Mouse (Mus musculus) G1E (cell line): ENCODE measurements around the gene Grin2a. TPM values are rescaled to one million over a fixed set of nuclear protein-coding genes. Genes with fewer than 3 reads are reported as not detected.

ENCODE experiments used
- ATAC-seq: 2 replicates; pipeline ENCODE4 v1.8.0; 2016; ENCODE audit warnings: mild to moderate bottlenecking; ENCODE audit not compliant: insufficient number of reproducible peaks, poor library complexity, low FRiP score, severe bottlenecking; ENCODE audit errors: extremely low read depth
- DNase-seq: peaks from one replicate; pipeline ENCODE4 v3.0.0; 2012; ENCODE audit warnings: low spot score
- H3K27me3 ChIP-seq: 2 replicates; pipeline ENCODE4 v1.6.1; 2012; ENCODE audit warnings: mild to moderate bottlenecking, low read length, inconsistent platforms; ENCODE audit not compliant: insufficient read depth
- H3K36me3 ChIP-seq: replicated peaks from 2 replicates; pipeline ENCODE3; 2012; ENCODE audit warnings: mild to moderate bottlenecking, inconsistent platforms
- H3K4me1 ChIP-seq: 2 replicates; pipeline ENCODE4 v1.6.1; 2012; ENCODE audit warnings: low read depth, low read length, inconsistent platforms, mixed read lengths; ENCODE audit not compliant: insufficient read depth
- H3K4me3 ChIP-seq: 2 replicates; pipeline ENCODE4 v1.5.1; 2012; ENCODE audit warnings: low read depth, mild to moderate bottlenecking, inconsistent platforms, low read length, moderate library complexity, mixed read lengths
- H3K9me3 ChIP-seq: replicated peaks from 2 replicates; pipeline ENCODE4 v1.6.1; 2012; ENCODE audit warnings: inconsistent platforms
- CTCF ChIP-seq: IDR thresholded peaks from 2 replicates; pipeline ENCODE4 v1.5.1; 2012; ENCODE audit warnings: low read depth, low read length, inconsistent platforms, mixed read lengths
- GATA1 ChIP-seq: IDR thresholded peaks from 2 replicates; pipeline ENCODE4 v1.6.1; 2012; ENCODE audit warnings: borderline replicate concordance, low read length, inconsistent platforms, mixed read lengths
- GATA2 ChIP-seq: IDR thresholded peaks from 2 replicates; pipeline ENCODE4 v1.6.1; 2012; ENCODE audit warnings: low read depth, low read length, inconsistent platforms, borderline replicate concordance
- POLR2AphosphoS5 ChIP-seq: IDR thresholded peaks from 2 replicates; pipeline ENCODE4 v1.6.1; 2012; ENCODE audit warnings: low read depth, low read length, inconsistent platforms; ENCODE audit not compliant: insufficient replicate concordance
- TAL1 ChIP-seq: conservative IDR thresholded peaks from 2 replicates; pipeline ENCODE4 v1.6.1; 2012; ENCODE audit warnings: low read depth, low read length, inconsistent platforms, mixed read lengths
- polyA plus RNA-seq: library from polyadenylated mRNA; stranded (reverse); fragments of >175 nt; gene quantifications from 2 replicates; pipeline ENCODE4 v1.2.3, GENCODE M21; 2012
- total RNA-seq, 2 experiments: library from RNA; stranded (forward) in 1 of 2; stranded (reverse) in 1 of 2; fragments of 200-1000 nt in 1 of 2; fragments of >200 nt in 1 of 2; fragmentation: Nextera tagmentation in 1 of 2; gene quantifications; 2 replicates each; pipeline ENCODE4 v1.2.3; 2014 to 2017

The Grin2a gene
- total and polyA plus RNA-seq, 3 experiments = 0.16 TPM; not detected in 2

DNA sequence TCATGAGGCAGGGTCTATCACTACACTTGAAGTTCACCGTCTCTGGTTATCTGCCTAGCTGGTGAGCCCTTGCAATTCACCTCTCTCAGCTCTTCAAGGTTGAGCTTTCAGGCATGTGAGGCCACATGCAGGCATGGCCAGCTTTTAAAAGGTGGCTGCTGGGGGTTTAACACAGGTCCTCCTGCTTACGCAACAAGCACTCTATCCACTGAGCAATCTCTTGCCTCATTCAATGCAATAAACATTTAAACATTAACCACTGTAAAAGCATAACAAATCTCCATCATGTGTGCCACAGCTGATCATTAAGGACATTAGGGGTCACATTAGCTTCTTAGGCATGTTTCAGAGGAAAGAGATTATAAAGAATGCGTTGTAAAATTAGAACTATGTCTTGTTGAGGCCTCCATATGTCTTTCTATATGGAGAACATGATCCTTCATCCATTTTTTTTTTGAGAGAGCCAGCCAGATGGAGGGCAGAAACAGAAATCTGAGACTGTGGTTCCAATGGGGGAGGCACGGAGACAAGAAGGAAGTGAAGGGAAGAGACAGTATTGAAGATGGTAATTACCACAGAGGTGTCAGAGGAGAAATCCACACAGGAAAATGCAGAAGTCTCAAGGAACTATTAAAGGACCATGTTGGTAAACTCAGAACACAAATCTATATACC is 170.8 kb downstream of the Grin2a start:
- no peaks in the 10 kb centered on the region for H3K27me3 ChIP-seq
- no peaks in the 10 kb centered on the region for H3K9me3 ChIP-seq
- TF ChIP-seq GATA1 = no peak
- no peak for TF ChIP-seq TAL1
- TF ChIP-seq GATA2 = no peak
- TF ChIP-seq POLR2AphosphoS5 = no peak
- TF ChIP-seq CTCF = no peak
- H3K36me3 ChIP-seq = no peaks in the 10 kb centered on the region
- no peak for DNase-seq
- no peak for ATAC-seq
- no peaks in the 10 kb centered on the region for H3K4me1 ChIP-seq
- H3K4me3 ChIP-seq = no peak overlapping the region

GRCm38 (mm10) chr16:9823686-9824085 is 171.7 kb downstream of the Grin2a start:
- no peak for TF ChIP-seq CTCF
- no peak for TF ChIP-seq POLR2AphosphoS5
- no peak for TF ChIP-seq GATA1
- TF ChIP-seq GATA2 = no peak
- no peak for TF ChIP-seq TAL1
- H3K9me3 ChIP-seq = no peaks in the 10 kb centered on the region
- no peaks in the 10 kb centered on the region for H3K36me3 ChIP-seq
- no peak overlapping the region for H3K4me3 ChIP-seq
- ATAC-seq = no peak
- H3K4me1 ChIP-seq = no peaks in the 10 kb centered on the region
- no peak for DNase-seq
- no peaks in the 10 kb centered on the region for H3K27me3 ChIP-seq

GRCm38 (mm10) chr16:9819508-9819907 is 175.9 kb downstream of the Grin2a start:
- Histone ChIP-seq H3K4me1 (no peaks in the 10 kb centered on the region), H3K4me3 (no peak overlapping the region), H3K9me3 (no peaks in the 10 kb centered on the region), H3K36me3 (no peaks in the 10 kb centered on the region), H3K27me3 (no peaks in the 10 kb centered on the region)
- ATAC-seq (no peak), DNase-seq (no peak)
- no peak for TF ChIP-seq POLR2AphosphoS5
- TF ChIP-seq CTCF = no peak
- no peak for TF ChIP-seq TAL1
- TF ChIP-seq GATA1 = no peak

DNA sequence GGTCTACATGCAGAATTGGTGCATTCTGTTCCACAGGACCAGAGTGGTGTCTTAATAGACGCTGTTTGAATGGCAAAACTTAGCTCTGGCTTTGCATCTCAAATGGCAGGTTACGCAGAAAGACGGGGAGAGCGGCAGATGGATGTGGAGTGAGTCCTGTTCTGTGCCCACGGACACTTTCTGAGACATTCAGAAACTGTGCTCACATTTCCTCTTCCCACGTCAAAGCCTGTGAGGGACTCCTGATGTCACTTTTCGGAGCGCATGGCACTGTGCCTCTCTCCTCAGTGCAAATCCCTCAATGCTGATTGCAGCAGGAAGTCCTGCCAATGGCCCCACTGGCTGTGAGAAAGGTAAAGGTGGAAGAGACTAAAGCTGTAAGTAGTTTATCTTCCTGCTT is 194.0 kb downstream of the Grin2a start:
- TF ChIP-seq CTCF = no peak
- TF ChIP-seq POLR2AphosphoS5 = no peak
- TF ChIP-seq GATA1 = no peak
- TF ChIP-seq TAL1 = no peak
- TF ChIP-seq GATA2 = no peak
- ATAC-seq = no peak
- Histone ChIP-seq H3K4me1 (no peaks in the 10 kb centered on the region), H3K9me3 (no peaks in the 10 kb centered on the region), H3K27me3 (no peaks in the 10 kb centered on the region), H3K4me3 (no peak overlapping the region), H3K36me3 (no peaks in the 10 kb centered on the region)
- no peak for DNase-seq

DNA sequence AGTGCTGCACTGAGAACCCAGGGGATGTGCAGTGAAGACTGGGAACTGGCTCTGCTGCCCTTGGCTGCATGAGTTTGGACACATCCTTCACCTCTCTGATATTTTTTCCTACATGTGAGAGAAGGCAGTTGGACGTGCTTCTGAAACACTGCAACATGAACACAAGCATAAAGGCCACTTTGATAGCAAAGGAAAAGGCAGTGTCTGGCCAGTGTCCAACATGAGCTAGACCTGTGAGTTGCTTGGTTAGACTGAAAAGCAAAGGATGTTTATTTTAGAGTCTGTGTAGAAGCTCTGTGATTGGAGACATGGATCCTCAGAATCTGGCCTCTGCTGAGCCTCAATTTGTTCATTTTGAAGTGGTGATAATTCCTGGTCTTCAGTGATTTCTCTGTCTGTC is 195.1 kb downstream of the Grin2a start:
- Histone ChIP-seq H3K9me3 (no peaks in the 10 kb centered on the region), H3K36me3 (no peaks in the 10 kb centered on the region), H3K27me3 (no peaks in the 10 kb centered on the region), H3K4me1 (no peaks in the 10 kb centered on the region), H3K4me3 (no peak overlapping the region)
- no peak for DNase-seq
- ATAC-seq = no peak
- TF ChIP-seq CTCF (no peak), TAL1 (no peak), GATA2 (no peak), GATA1 (no peak), POLR2AphosphoS5 (no peak)

DNA sequence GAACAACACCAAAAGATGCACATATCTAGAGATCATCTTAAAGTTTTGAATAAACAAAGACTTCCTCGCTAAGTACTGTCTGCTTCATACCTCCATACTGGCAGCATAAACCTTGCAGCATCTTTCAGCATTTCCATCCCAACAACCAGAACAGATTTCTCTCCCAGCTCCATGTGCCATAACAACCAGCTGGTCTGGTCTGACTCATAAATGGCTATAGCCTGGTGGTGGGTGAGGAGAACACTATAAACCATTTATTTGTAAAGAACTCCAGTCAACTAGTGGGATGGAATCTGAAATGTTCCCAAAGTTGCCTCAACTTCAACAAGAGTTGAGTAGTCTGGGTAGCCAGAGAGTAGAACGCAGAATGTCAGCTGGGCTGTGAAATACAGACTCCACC is 202.4 kb downstream of the Grin2a start:
- Histone ChIP-seq H3K9me3 (no peaks in the 10 kb centered on the region), H3K4me1 (no peaks in the 10 kb centered on the region), H3K4me3 (no peak overlapping the region), H3K36me3 (no peaks in the 10 kb centered on the region), H3K27me3 (no peaks in the 10 kb centered on the region)
- no peak for TF ChIP-seq POLR2AphosphoS5
- no peak for TF ChIP-seq TAL1
- TF ChIP-seq GATA2 = no peak
- TF ChIP-seq CTCF = no peak
- TF ChIP-seq GATA1 = no peak
- no peak for ATAC-seq
- no peak for DNase-seq

GRCm38 (mm10) chr16:9786261-9786660 is 209.1 kb downstream of the Grin2a start:
- Histone ChIP-seq H3K9me3 (no peaks in the 10 kb centered on the region), H3K27me3 (no peaks in the 10 kb centered on the region), H3K36me3 (no peaks in the 10 kb centered on the region), H3K4me3 (no peak overlapping the region), H3K4me1 (no peaks in the 10 kb centered on the region)
- DNase-seq = no peak
- TF ChIP-seq GATA2 (no peak), GATA1 (no peak), TAL1 (no peak), CTCF (no peak), POLR2AphosphoS5 (no peak)
- ATAC-seq = no peak
